Mouse (Mus musculus) limb, embryonic 12.5 days (tissue): Measurements from ENCODE around the gene Tmc7. TPM values are rescaled to one million over a fixed set of nuclear protein-coding genes. Genes with fewer than 3 reads are reported as not detected.
A peak's percentile ranks its signal among the peaks of the same experiment; 100 is the strongest.

ENCODE experiments used
- ATAC-seq: fragments of 200-750 bp; cut with Nextera tagmentation; 2 replicates; pipeline ENCODE4 v1.8.0; 2017; ENCODE audit warnings: low read depth, moderate TSS enrichment; ENCODE audit not compliant: insufficient number of reproducible peaks, insufficient read depth, low FRiP score, low TSS enrichment
- H3K27ac ChIP-seq: fragments of 300-500 bp; sonication (generic); 2 replicates; pipeline ENCODE4 v1.5.1; 2016; ENCODE audit warnings: mild to moderate bottlenecking, moderate library complexity
- H3K27me3 ChIP-seq: fragments of 300-500 bp; sonication (generic); 2 replicates; pipeline ENCODE4 v1.6.1; 2016; ENCODE audit warnings: mild to moderate bottlenecking, moderate library complexity
- H3K36me3 ChIP-seq: fragments of 300-500 bp; sonication (generic); 2 replicates; pipeline ENCODE4 v1.6.1; 2016; ENCODE audit warnings: mild to moderate bottlenecking, moderate library complexity
- H3K4me1 ChIP-seq: fragments of 300-500 bp; sonication (generic); replicated peaks from 2 replicates; pipeline ENCODE4 v1.6.1; 2016
- H3K4me2 ChIP-seq: fragments of 300-500 bp; sonication (generic); 2 replicates; pipeline ENCODE4 v1.6.1; 2016; ENCODE audit warnings: mild to moderate bottlenecking, moderate library complexity
- H3K4me3 ChIP-seq: fragments of 300-500 bp; sonication (generic); replicated peaks from 2 replicates; pipeline ENCODE4 v1.5.1; 2016; ENCODE audit warnings: mild to moderate bottlenecking
- H3K9ac ChIP-seq: fragments of 300-500 bp; sonication (generic); replicated peaks from 2 replicates; pipeline ENCODE4 v1.6.1; 2016; ENCODE audit warnings: mild to moderate bottlenecking, moderate library complexity
- H3K9me3 ChIP-seq: fragments of 300-500 bp; sonication (generic); 2 replicates; pipeline ENCODE4 v1.6.1; 2016; ENCODE audit warnings: mild to moderate bottlenecking, moderate library complexity
- WGBS: fragments of 180-500 bp; shearing (Covaris S2); methylation state at CpG from one replicate; pipeline ENCODE4 v1.1.7; 2016; 5-methylcytosine and 5-hydroxymethylcytosine counted together
- polyA plus RNA-seq: library from polyadenylated mRNA; unstranded; fragments of >200 nt; fragmentation: Nextera tagmentation; extraction: Ambion mirVana; gene quantifications from 2 replicates; pipeline ENCODE4 v1.2.1, GENCODE M21; 2016

Gene Tmc7
- polyA plus RNA-seq, 1 experiment from 2014 or later: 4.0 TPM

DNA sequence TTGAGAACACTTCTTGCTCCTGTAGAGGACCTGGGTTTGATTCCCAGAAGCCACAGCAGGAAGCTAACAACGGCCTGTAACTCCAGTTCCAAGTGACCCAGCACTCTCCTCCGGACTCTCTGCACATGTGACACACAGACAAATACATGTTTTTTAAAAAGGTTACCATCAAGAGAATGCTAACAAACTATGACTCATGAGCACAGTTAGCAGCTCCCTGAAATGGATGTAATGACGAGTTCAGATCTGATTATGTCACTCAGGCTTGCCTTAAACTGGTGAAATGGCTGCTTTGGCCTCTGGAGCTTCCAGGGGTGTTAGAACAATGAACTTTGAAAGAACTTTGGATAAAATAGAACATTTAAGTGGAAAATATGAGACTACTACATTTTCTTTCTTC, 50.2 kb downstream of the Tmc7 start:
- ATAC-seq: no peak
- Histone ChIP-seq H3K27ac (no peak overlapping the region), H3K27me3 (no peaks in the 10 kb centered on the region), H3K36me3 (no peaks in the 10 kb centered on the region), H3K4me2 (no peak overlapping the region), H3K9me3 (no peaks in the 10 kb centered on the region), H3K9ac (no peak overlapping the region), H3K4me3 (no peak overlapping the region), H3K4me1 (no peaks in the 10 kb centered on the region)
- 80% methylated on average over 3 of the region's 3 CpGs for WGBS

DNA sequence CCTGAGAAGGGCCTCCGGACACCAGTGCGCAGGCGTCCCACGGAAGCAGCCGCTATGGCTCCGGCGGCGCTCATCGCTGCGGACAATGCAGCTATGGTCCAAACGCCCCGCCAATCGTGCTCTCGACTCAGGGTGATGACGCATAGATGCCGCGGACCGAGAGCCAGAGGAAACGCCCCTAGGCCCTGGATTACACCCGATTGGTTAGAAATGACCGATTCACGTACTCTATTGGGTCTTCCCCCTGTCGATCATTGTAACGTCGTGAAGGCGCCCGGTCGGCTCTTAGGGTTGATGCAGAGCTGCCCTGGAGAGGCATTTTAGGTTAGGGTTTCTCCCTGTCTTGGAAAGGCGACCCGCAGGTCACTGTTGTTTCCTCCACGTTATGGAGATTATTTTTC, 51.4 kb downstream of the Tmc7 start, which contains the start of gene Coq7:
Gene Coq7 (minus strand): TSS at position 179 of the 401 bp plus-strand sequence.
- peak within 1 kb of the TSS; percentile 72 for H3K9ac ChIP-seq
- peak within 1 kb of the TSS; percentile 61 for H3K4me3 ChIP-seq
- peak; percentile 99 for ATAC-seq
- no peaks in the 10 kb centered on the region for H3K27me3 ChIP-seq
- H3K36me3 ChIP-seq: no peaks in the 10 kb centered on the region
- H3K4me2 ChIP-seq: peak within 1 kb of the TSS; percentile 67
- H3K9me3 ChIP-seq: no peaks in the 10 kb centered on the region
- under 1% methylated on average over 31 of the region's 31 CpGs for WGBS
- H3K27ac ChIP-seq: peak within 1 kb of the TSS; percentile 96
- H3K4me1 ChIP-seq: no peaks in the 10 kb centered on the region

DNA sequence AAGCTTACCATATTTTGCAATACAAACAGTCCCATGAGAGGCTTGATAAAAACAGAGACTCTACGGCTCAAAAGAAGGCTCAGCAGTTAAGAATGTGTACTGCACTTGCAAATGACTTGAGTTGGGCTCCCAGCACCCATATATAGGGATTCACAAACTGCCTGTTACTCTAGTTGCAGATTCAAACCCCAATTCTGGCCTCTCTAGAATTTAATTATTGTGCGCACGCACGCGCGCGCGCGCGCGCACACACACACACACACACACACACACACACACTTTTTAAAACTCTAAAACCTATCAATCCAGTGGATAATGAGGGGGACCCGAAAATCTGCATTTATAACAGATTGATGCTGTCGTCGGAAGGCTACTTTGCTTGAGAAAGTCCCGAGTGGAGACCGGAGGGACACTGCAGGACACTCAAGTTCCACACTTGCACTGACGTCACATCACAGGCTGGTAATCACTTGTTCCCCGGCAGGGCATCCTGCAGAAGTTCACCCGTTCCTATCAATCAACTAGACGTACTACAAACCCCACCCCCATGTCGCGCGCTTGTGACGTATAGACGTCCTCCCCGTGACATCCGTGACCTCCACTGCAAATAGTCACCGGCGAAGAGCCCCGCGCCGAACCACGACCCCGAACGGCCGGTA, 51.9 kb downstream of the Tmc7 start:
- peak overlapping the region; percentile 61 for H3K4me3 ChIP-seq
- peaks cover 4% of the 10 kb centered on the region for H3K36me3 ChIP-seq
- H3K4me2 ChIP-seq: peak overlapping the region; percentile 67
- peak overlapping the region; percentile 72 for H3K9ac ChIP-seq
- no peaks in the 10 kb centered on the region for H3K27me3 ChIP-seq
- peak; percentile 93 for ATAC-seq
- no peaks in the 10 kb centered on the region for H3K4me1 ChIP-seq
- peak overlapping the region; percentile 96 for H3K27ac ChIP-seq
- WGBS: under 1% methylated on average over 36 of the region's 36 CpGs
- H3K9me3 ChIP-seq: no peaks in the 10 kb centered on the region

DNA sequence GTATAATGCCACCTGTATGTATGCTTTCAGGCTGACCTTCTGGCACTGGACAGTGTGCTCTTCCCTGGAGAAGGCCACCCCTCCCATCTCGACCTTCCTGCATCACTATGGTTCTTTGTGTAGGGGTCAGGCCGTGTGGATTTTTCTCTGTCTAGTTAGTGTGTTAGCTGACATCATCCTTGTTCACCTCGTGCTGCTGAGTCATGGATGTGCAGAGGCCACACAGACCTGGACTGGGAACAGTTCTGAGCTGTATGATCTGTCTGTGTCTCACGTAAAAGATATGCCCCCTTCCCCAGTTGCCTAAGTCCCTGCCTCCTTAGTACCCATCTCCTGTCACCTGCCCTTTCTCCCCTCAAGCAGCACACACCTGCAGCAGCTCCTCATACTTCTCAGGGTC, 57.6 kb downstream of the Tmc7 start:
- Histone ChIP-seq H3K4me2 (no peak overlapping the region), H3K4me3 (no peak overlapping the region), H3K27me3 (no peaks in the 10 kb centered on the region), H3K4me1 (no peaks in the 10 kb centered on the region), H3K9me3 (no peaks in the 10 kb centered on the region), H3K36me3 (peaks cover 41% of the 10 kb centered on the region), H3K27ac (no peak overlapping the region), H3K9ac (no peak overlapping the region)
- 88% methylated on average over 4 of the region's 4 CpGs for WGBS
- ATAC-seq: no peak

DNA sequence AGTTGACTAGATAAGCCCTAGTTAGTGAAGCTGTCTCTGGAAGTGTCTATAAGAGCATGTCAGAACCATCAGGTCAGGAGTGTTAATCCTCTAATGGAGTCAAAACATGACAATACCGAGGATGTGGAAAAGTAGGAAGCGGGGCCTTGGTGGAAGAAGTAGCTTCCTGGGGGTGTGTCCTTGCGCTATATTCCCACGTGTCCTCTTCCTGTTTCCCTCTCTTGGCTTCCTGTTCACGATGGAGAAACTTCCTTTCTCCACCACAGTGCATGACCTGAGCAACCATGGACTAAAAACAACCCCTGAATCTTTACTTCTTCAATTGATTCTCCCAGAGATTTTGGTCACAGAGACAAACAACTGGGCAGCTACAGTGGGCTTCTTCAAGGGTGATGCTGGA, 62.5 kb downstream of the Tmc7 start:
- Histone ChIP-seq H3K4me1 (no peaks in the 10 kb centered on the region), H3K9ac (no peak overlapping the region), H3K9me3 (no peaks in the 10 kb centered on the region), H3K4me3 (no peak overlapping the region), H3K27ac (no peak overlapping the region), H3K36me3 (peaks cover 34% of the 10 kb centered on the region), H3K4me2 (no peak overlapping the region), H3K27me3 (peaks cover 3% of the 10 kb centered on the region; the same call in 1 of the 2 replicates)
- 87% methylated on average over 5 of the region's 5 CpGs for WGBS
- no peak for ATAC-seq

DNA sequence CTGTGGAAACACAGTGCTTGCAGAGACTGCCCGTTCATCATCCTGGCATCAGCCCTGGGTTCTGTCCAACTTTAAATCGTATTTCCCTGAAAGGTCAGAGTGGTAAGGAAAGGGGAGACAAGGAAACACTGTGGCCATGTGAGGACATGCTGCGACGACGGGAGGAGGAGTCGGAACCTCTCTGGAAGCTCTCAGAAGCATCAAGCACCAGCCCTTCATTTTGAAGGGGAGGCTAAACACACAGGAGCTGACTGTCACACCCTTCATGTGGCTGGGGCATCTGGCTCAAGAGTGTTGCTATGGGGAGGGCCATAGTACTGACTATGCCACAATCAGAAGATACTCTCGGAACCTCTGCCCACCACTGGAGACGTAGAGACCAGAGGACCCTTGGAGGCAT, 64.9 kb downstream of the Tmc7 start:
- ATAC-seq: no peak
- 85% methylated on average over 8 of the region's 8 CpGs for WGBS
- Histone ChIP-seq H3K36me3 (peaks cover 10% of the 10 kb centered on the region; the same call in 1 of the 2 replicates), H3K4me1 (no peaks in the 10 kb centered on the region), H3K27ac (no peak overlapping the region), H3K4me2 (no peak overlapping the region), H3K4me3 (no peak overlapping the region), H3K9me3 (no peaks in the 10 kb centered on the region), H3K27me3 (peaks cover 3% of the 10 kb centered on the region; the same call in 1 of the 2 replicates), H3K9ac (no peak overlapping the region)

DNA sequence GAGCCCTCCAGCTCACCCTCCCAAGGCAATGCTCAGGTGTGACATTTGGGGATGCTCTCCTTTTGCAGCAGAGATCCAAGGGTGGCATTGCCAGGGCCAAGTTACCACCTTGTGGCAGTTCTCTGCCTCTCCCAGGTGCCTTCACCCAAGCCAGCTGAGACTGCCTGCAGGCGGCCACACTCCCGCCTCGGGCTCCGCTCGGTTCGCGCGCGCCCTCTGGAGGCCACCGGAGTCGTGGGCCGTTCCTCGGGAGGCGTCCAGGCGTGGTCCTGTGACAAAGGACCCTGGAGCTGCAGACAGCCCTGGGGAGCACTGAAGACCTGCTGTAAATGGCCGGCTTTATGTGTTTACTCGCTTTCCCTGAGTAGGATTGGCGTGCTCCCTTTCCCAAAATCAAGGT, 65.8 kb downstream of the Tmc7 start:
- Histone ChIP-seq H3K4me3 (no peak overlapping the region), H3K27ac (no peak overlapping the region), H3K36me3 (peaks cover 5% of the 10 kb centered on the region; the same call in 1 of the 2 replicates), H3K27me3 (peaks cover 3% of the 10 kb centered on the region; the same call in 1 of the 2 replicates), H3K9ac (no peak overlapping the region), H3K4me1 (no peaks in the 10 kb centered on the region), H3K9me3 (no peaks in the 10 kb centered on the region), H3K4me2 (0 out of 2 replicates have a peak overlapping the region, but pooled peaks have one; percentile 4)
- peak; percentile 73; the same call in 1 of the 2 replicates for ATAC-seq
- WGBS: 3% methylated on average over 18 of the region's 18 CpGs

DNA sequence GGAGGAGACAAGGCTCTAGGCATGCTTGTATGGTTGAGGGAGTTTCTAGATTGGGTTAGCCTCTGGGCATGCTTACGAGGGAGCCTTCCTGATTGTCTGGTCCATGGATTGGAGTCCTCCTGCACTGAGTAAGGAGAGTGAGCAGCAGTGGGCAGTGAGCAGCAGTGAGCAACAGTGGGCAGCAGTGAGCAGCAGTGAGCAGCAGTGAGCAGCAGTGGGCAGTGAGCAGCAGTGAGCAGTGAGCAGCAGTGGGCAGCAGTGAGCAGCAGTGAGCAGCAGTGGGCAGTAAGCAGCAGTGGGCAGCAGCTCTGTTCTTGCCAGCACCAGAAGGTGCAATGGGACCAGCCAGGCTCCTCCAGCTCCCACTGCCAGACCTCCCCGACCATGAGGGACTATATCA, 66.7 kb downstream of the Tmc7 start:
- Histone ChIP-seq H3K36me3 (peaks cover 5% of the 10 kb centered on the region; the same call in 1 of the 2 replicates), H3K4me2 (no peak overlapping the region), H3K4me1 (no peaks in the 10 kb centered on the region), H3K9me3 (no peaks in the 10 kb centered on the region), H3K9ac (no peak overlapping the region), H3K27me3 (peaks cover 3% of the 10 kb centered on the region; the same call in 1 of the 2 replicates), H3K4me3 (no peak overlapping the region), H3K27ac (no peak overlapping the region)
- no peak for ATAC-seq
- WGBS: 75% methylated on average over 2 of the region's 2 CpGs

DNA sequence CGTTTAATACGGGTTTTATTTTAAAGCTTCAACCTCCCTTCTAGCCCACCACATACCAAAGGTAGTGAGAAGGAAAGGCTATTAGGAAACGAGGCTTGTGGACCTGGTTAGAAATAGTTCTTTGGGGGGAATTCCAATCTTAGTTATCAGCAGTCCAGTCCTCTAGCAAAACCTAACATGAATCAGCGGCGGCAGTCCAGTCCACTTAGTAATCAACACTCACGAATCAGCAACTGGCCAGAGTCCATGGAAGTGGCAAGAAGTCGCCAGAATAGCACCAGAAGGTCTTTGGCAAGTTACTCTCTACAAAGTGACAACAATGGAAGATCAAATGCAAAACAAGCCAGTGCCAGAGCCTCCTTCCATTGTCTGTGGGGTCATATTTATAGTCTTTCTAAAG, 76.0 kb downstream of the Tmc7 start:
- Histone ChIP-seq H3K9ac (no peak overlapping the region), H3K4me1 (no peaks in the 10 kb centered on the region), H3K4me2 (no peak overlapping the region), H3K36me3 (no peaks in the 10 kb centered on the region), H3K4me3 (no peak overlapping the region), H3K27ac (no peak overlapping the region), H3K9me3 (no peaks in the 10 kb centered on the region), H3K27me3 (no peaks in the 10 kb centered on the region)
- no peak for ATAC-seq
- 79% methylated on average over 7 of the region's 7 CpGs for WGBS

DNA sequence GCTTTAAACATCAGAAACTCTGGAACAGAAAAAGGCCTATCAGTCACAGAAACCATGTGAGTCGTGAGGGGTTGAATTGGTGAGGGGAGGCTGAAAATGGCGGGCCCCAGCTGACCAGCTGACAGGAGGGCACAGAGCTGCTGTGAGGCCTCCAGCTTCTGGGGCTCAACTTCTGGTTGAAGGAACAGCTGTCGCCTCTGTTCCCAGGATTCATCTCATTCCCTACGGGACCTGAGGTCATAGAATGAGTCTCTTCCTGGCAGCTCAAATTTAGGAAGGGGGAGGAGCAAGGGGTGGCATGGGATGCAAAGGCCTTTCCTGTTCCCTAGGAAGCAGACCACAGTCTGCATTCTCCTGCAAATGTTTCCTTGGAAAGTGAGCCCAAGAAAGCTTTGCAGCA, 80.7 kb downstream of the Tmc7 start:
- Histone ChIP-seq H3K4me3 (no peak overlapping the region), H3K36me3 (no peaks in the 10 kb centered on the region), H3K9me3 (no peaks in the 10 kb centered on the region), H3K4me1 (no peaks in the 10 kb centered on the region), H3K4me2 (no peak overlapping the region), H3K9ac (no peak overlapping the region), H3K27me3 (no peaks in the 10 kb centered on the region), H3K27ac (no peak overlapping the region)
- WGBS: 57% methylated on average over 4 of the region's 4 CpGs
- ATAC-seq: no peak

DNA sequence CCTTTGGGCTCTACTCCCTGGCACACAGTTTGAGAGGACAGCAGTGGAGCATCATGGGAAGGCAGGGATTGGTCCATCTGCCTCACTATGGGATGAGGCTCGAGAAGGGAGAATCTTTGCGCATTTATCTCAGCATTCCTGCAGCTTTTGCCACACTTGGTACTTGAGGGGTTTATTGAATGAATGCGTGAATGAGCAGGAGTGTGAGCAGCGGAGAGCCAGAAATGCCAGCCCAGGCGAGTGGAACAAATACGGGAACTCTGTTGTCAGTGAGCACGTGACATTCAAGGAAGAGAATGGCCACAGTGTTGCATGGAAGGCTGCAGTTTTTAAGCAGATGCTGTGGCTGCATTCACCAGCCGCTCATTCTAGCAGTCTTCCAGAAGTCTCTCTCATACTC, 82.2 kb downstream of the Tmc7 start:
- Histone ChIP-seq H3K27ac (no peak overlapping the region), H3K36me3 (no peaks in the 10 kb centered on the region), H3K4me1 (no peaks in the 10 kb centered on the region), H3K9me3 (peaks cover 6% of the 10 kb centered on the region; the same call in 1 of the 2 replicates), H3K4me3 (no peak overlapping the region), H3K27me3 (no peaks in the 10 kb centered on the region), H3K9ac (no peak overlapping the region), H3K4me2 (no peak overlapping the region)
- ATAC-seq: no peak
- 84% methylated on average over 8 of the region's 8 CpGs for WGBS
